Mouse (Mus musculus): Measurements from ENCODE around the gene Mmel1. TPM values are rescaled to one million over a fixed set of nuclear protein-coding genes. Genes with fewer than 3 reads are reported as not detected.

The Mmel1 gene
- polyA plus RNA-seq, 1 experiment from 2014 or later: 0.23 TPM

GRCm38 (mm10) chr4:154943323-154944039, 74.1 kb downstream of the Mmel1 start:
- Histone ChIP-seq H3K27me3 (ENCODE audit: control insufficient read depth, insufficient read depth, low read length) (peaks cover 5% of the 10 kb centered on the region), H3K36me3 (ENCODE audit: control insufficient read depth, insufficient read depth, low read length) (no peaks in the 10 kb centered on the region), H3K4me3 (ENCODE audit: low read depth, low read length) (no peak overlapping the region), H3K27ac (ENCODE audit: low read depth, low read length) (no peak overlapping the region), H3K9me3 (replicated peaks; ENCODE audit: control insufficient read depth, low read length) (no peaks in the 10 kb centered on the region), H3K9ac (ENCODE audit: low read depth, low read length) (no peak overlapping the region), H3K4me2 (no peak overlapping the region), H3K4me1 (ENCODE audit: control insufficient read depth, insufficient read depth, low read length) (peaks cover 5% of the 10 kb centered on the region; the same call in 1 of the 2 replicates)
- ATAC-seq (replicated peaks; ENCODE audit: insufficient number of reproducible peaks, low FRiP score, low TSS enrichment): no peak
- 77% methylated on average over 6 of the region's 6 CpGs for WGBS (ENCODE audit: insufficient replicate concordance)

DNA sequence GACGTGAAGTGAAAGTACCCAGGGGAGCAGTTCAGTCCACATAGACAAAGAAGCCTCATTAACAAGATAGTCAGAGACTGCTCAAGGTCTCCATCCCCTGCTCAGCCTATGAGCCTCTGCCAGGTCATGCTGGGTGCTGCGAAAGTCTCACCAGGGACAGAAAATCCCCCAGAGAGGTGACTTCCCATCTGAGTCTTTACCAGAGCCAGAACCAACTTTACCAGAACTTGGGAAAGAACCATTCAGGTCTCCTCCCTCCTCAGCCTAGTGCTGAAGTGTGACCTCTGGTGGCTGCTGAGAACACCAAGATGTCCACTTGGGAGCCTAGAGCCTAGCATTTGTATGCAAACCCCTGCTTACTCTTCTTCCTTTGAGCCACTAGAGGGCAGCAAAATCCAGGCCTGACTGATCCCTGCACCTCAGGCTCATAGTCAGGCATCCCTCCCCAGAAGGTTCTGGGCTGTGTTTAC, 74.8 kb downstream of the Mmel1 start:
- 21% methylated on average over 2 of the region's 2 CpGs for WGBS (ENCODE audit: insufficient replicate concordance)
- Histone ChIP-seq H3K27me3 (ENCODE audit: control insufficient read depth, insufficient read depth, low read length) (peaks cover 12% of the 10 kb centered on the region), H3K4me2 (no peak overlapping the region), H3K9ac (ENCODE audit: low read depth, low read length) (no peak overlapping the region), H3K27ac (ENCODE audit: low read depth, low read length) (no peak overlapping the region), H3K4me1 (ENCODE audit: control insufficient read depth, insufficient read depth, low read length) (peaks cover 5% of the 10 kb centered on the region; the same call in 1 of the 2 replicates), H3K36me3 (ENCODE audit: control insufficient read depth, insufficient read depth, low read length) (no peaks in the 10 kb centered on the region), H3K4me3 (ENCODE audit: low read depth, low read length) (no peak overlapping the region), H3K9me3 (replicated peaks; ENCODE audit: control insufficient read depth, low read length) (no peaks in the 10 kb centered on the region)
- peak; percentile 67 for ATAC-seq (replicated peaks; ENCODE audit: insufficient number of reproducible peaks, low FRiP score, low TSS enrichment)

Other genes starting within 250 kb of the Mmel1 start
- gene Prdm16, start 232.7 kb upstream of the Mmel1 start, polyA plus RNA-seq (2014; fragmentation: Nextera tagmentation; extraction: Ambion mirVana): 14.2 and 14.8 TPM in 2 replicates
- gene Actrt2, start 201.7 kb upstream of the Mmel1 start, polyA plus RNA-seq (2014; fragmentation: Nextera tagmentation; extraction: Ambion mirVana): not detected in 2 replicates
- gene Ttc34, start 32.1 kb upstream of the Mmel1 start, polyA plus RNA-seq (2014; fragmentation: Nextera tagmentation; extraction: Ambion mirVana): 0.35 and 0.52 TPM in 2 replicates
- 26.4 and 29.6 TPM in 2 replicates for gene Fam213b, start 29.6 kb downstream of the Mmel1 start, polyA plus RNA-seq (2014; fragmentation: Nextera tagmentation; extraction: Ambion mirVana)
- 3.0 and 4.4 TPM in 2 replicates for gene Tnfrsf14, start 59.0 kb downstream of the Mmel1 start, polyA plus RNA-seq (2014; fragmentation: Nextera tagmentation; extraction: Ambion mirVana)
- gene Hes5, start 91.3 kb downstream of the Mmel1 start, polyA plus RNA-seq (2014; fragmentation: Nextera tagmentation; extraction: Ambion mirVana): 0.56 TPM in 1 of 2 replicates, not detected in the other
- 40.6 and 45.0 TPM in 2 replicates for gene Pank4, start 94.5 kb downstream of the Mmel1 start, polyA plus RNA-seq (2014; fragmentation: Nextera tagmentation; extraction: Ambion mirVana)
- gene Plch2, start 187.2 kb downstream of the Mmel1 start, polyA plus RNA-seq (2014; fragmentation: Nextera tagmentation; extraction: Ambion mirVana): 0.13 and 0.30 TPM in 2 replicates
- 4.1 and 9.9 TPM in 2 replicates for gene Pex10, start 197.4 kb downstream of the Mmel1 start, polyA plus RNA-seq (2014; fragmentation: Nextera tagmentation; extraction: Ambion mirVana)
- 148 TPM in 2 replicates for gene Rer1, start 216.8 kb downstream of the Mmel1 start, polyA plus RNA-seq (2014; fragmentation: Nextera tagmentation; extraction: Ambion mirVana)
- gene Morn1, start 217.0 kb downstream of the Mmel1 start, polyA plus RNA-seq (2014; fragmentation: Nextera tagmentation; extraction: Ambion mirVana): 2.5 and 2.9 TPM in 2 replicates

Data from heart, embryonic 11.5 days (tissue).